Mouse (Mus musculus): Measurements from ENCODE around the gene Gtdc1.

Gene Gtdc1

GRCm38 (mm10) chr2:44927482-44927811 is at the start of gene Gtdc1:
Gene Gtdc1 (minus strand): TSS chr2:44927657.
- DNase-seq (ENCODE audit: low spot score in 2 of 2): no peak

- DNase-seq (ENCODE audit: low spot score in 2 of 2): no peak
These were observed 49.6 kb upstream of the Gtdc1 start for GRCm38 (mm10) chr2:44977051-44977450.

- peak in 1 of 2 experiments; percentile 32 for DNase-seq (ENCODE audit: low spot score in 2 of 2)
These were observed 49.0 kb upstream of the Gtdc1 start for GRCm38 (mm10) chr2:44976484-44976883.

GRCm38 (mm10) chr2:44973828-44974227 is 46.4 kb upstream of the Gtdc1 start:
- DNase-seq (ENCODE audit: low spot score in 2 of 2): no peak

- no peak for DNase-seq (ENCODE audit: low spot score in 2 of 2)
These were observed 42.7 kb upstream of the Gtdc1 start for GRCm38 (mm10) chr2:44970087-44970646.

GRCm38 (mm10) chr2:44969640-44970039 is 42.2 kb upstream of the Gtdc1 start:
- no peak for DNase-seq (ENCODE audit: low spot score in 2 of 2)

GRCm38 (mm10) chr2:44969226-44969625 is 41.8 kb upstream of the Gtdc1 start:
- DNase-seq (ENCODE audit: low spot score in 2 of 2): no peak

GRCm38 (mm10) chr2:44965834-44966555 is 38.5 kb upstream of the Gtdc1 start:
- DNase-seq (ENCODE audit: low spot score in 2 of 2): no peak

- DNase-seq (ENCODE audit: low spot score in 2 of 2): no peak
These were observed 35.2 kb upstream of the Gtdc1 start for GRCm38 (mm10) chr2:44962620-44963019.

GRCm38 (mm10) chr2:44961192-44961591 is 33.7 kb upstream of the Gtdc1 start:
- DNase-seq (ENCODE audit: low spot score in 2 of 2): no peak

GRCm38 (mm10) chr2:44960561-44960960 is 33.1 kb upstream of the Gtdc1 start:
- no peak for DNase-seq (ENCODE audit: low spot score in 2 of 2)

- DNase-seq (ENCODE audit: low spot score in 2 of 2): no peak
These were observed 29.9 kb upstream of the Gtdc1 start for GRCm38 (mm10) chr2:44957329-44957797.

GRCm38 (mm10) chr2:44956232-44956631 is 28.8 kb upstream of the Gtdc1 start:
- peak; percentile 69 to 76 for DNase-seq (ENCODE audit: low spot score in 2 of 2)

- DNase-seq (ENCODE audit: low spot score in 2 of 2): no peak
These were observed 28.0 kb upstream of the Gtdc1 start for GRCm38 (mm10) chr2:44955506-44955905.

GRCm38 (mm10) chr2:44954180-44954579 is 26.7 kb upstream of the Gtdc1 start:
- DNase-seq (ENCODE audit: low spot score in 2 of 2): no peak

GRCm38 (mm10) chr2:44952830-44953422 is 25.5 kb upstream of the Gtdc1 start:
- peak; percentile 35 to 46 for DNase-seq (ENCODE audit: low spot score in 2 of 2)

- no peak for DNase-seq (ENCODE audit: low spot score in 2 of 2)
These were observed 24.3 kb upstream of the Gtdc1 start for GRCm38 (mm10) chr2:44951651-44952213.

- DNase-seq (ENCODE audit: low spot score in 2 of 2): no peak
These were observed 17.2 kb upstream of the Gtdc1 start for GRCm38 (mm10) chr2:44944689-44945088.

GRCm38 (mm10) chr2:44930951-44931350 is 3.5 kb upstream of the Gtdc1 start:
- DNase-seq (ENCODE audit: low spot score in 2 of 2): peak in 1 of 2 experiments; percentile 27

GRCm38 (mm10) chr2:44928631-44929030 is 1.2 kb upstream of the Gtdc1 start:
- peak; percentile 41 to 63 for DNase-seq (ENCODE audit: low spot score in 2 of 2)

GRCm38 (mm10) chr2:44926683-44927481 is 575 bp downstream of the Gtdc1 start:
- peak; percentile 92 to 94 for DNase-seq (ENCODE audit: low spot score in 2 of 2)

GRCm38 (mm10) chr2:44926167-44926682 is 1.2 kb downstream of the Gtdc1 start:
- DNase-seq (ENCODE audit: low spot score in 2 of 2): no peak

Measured in heart, adult 9 months (tissue).